Mouse (Mus musculus): ENCODE data around the gene Panx2. TPM values are rescaled to one million over a fixed set of nuclear protein-coding genes. Genes with fewer than 3 reads are reported as not detected.

Panx2 gene
- total and polyA plus RNA-seq, 3 experiments = 0.01 to 0.11 TPM; not detected in 1

DNA sequence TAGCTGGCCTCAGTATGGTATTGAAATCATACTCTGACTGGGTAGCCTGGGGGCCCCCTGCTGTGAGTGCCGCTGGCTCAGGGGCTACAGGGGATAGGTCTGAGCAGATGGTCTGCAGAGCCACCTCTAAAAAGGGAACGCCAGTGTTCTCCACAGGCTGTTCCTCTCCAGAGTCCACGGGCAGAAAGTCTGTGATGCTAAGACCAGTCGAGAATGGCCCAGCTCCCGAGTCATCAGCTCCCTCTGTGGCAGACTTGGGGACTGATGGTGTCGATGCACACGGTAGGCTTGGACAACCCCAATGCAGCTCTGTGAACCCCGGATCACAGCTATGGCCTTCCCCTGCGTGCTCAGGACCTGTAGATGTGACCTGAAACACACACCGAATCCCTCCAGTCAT lies 44.4 kb downstream of the Panx2 start:
- H3K4me1 ChIP-seq (ENCODE audit: insufficient read depth, low read depth, low read length) = peaks cover 7% of the 10 kb centered on the region; the same call in 1 of the 2 replicates
- DNase-seq (ENCODE audit: low spot score) (no peak), ATAC-seq (ENCODE audit: extremely low read depth, insufficient number of reproducible peaks, low FRiP score, poor library complexity, severe bottlenecking) (no peak)
- no peaks in the 10 kb centered on the region for H3K9me3 ChIP-seq (replicated peaks)
- no peak overlapping the region for H3K4me3 ChIP-seq (ENCODE audit: low read depth, low read length)
- no peaks in the 10 kb centered on the region; the same call in 1 of the 2 replicates for H3K27me3 ChIP-seq (ENCODE audit: insufficient read depth, low read length)
- no peak for TF ChIP-seq TAL1 (conservative IDR thresholded peaks at IDR 0.05; ENCODE audit: low read depth, low read length)
- TF ChIP-seq GATA2 (IDR thresholded peaks at IDR 0.05; ENCODE audit: borderline replicate concordance, low read depth, low read length) = no peak
- no peak for TF ChIP-seq GATA1 (IDR thresholded peaks at IDR 0.05; ENCODE audit: borderline replicate concordance, low read length)
- TF ChIP-seq CTCF (IDR thresholded peaks at IDR 0.05; ENCODE audit: low read depth, low read length) = no peak
- TF ChIP-seq POLR2AphosphoS5 (IDR thresholded peaks at IDR 0.05; ENCODE audit: insufficient replicate concordance, low read depth, low read length) = no peak
- H3K36me3 ChIP-seq (replicated peaks) = peaks cover 100% of the 10 kb centered on the region

DNA sequence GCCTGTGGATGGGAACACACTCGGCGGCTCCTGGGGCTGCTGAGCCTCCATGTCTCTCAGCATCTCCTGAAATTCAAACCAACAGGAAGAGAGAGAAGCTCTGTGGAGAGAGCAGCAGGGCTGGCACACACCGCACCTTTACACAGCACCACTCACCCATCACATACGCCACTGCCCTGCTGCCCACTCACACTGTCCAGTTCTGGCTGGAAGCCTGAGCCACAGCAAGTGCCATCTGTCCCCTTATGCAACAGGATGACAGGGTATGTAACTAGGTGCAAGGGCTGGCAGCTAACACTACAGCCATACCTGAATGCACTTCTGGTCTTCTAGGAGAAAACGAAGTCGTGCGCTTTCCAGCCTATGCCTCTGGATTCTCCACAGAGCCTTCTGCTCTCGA lies 44.9 kb downstream of the Panx2 start:
- ATAC-seq (ENCODE audit: extremely low read depth, insufficient number of reproducible peaks, low FRiP score, poor library complexity, severe bottlenecking) (no peak), DNase-seq (ENCODE audit: low spot score) (no peak)
- Histone ChIP-seq H3K4me3 (ENCODE audit: low read depth, low read length) (no peak overlapping the region), H3K27me3 (ENCODE audit: insufficient read depth, low read length) (no peaks in the 10 kb centered on the region; the same call in 1 of the 2 replicates), H3K9me3 (replicated peaks) (no peaks in the 10 kb centered on the region), H3K36me3 (replicated peaks) (peaks cover 100% of the 10 kb centered on the region), H3K4me1 (ENCODE audit: insufficient read depth, low read depth, low read length) (peaks cover 7% of the 10 kb centered on the region; the same call in 1 of the 2 replicates)
- TF ChIP-seq TAL1 (conservative IDR thresholded peaks at IDR 0.05; ENCODE audit: low read depth, low read length) (no peak), GATA2 (IDR thresholded peaks at IDR 0.05; ENCODE audit: borderline replicate concordance, low read depth, low read length) (no peak), CTCF (IDR thresholded peaks at IDR 0.05; ENCODE audit: low read depth, low read length) (no peak), POLR2AphosphoS5 (IDR thresholded peaks at IDR 0.05; ENCODE audit: insufficient replicate concordance, low read depth, low read length) (no peak), GATA1 (IDR thresholded peaks at IDR 0.05; ENCODE audit: borderline replicate concordance, low read length) (no peak)

DNA sequence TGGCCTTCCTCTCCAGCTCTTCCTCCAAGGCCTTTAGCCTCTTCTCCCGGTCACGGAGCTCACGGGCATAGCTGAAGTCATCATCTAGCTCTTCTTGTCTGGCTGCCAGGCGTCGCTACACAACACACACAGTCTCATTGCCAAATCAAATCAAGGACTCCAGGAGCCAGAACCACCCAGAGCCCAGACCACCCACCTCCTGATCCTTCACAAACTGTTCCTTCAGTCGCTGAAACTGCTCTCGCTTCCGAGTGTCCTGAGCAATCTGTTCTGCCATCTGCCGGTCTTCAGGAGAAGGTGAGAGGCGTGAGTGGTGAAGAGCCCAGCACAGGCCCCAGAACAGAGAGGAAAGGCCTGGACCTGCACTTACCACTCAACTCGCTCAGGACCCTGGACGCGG lies 46.5 kb downstream of the Panx2 start:
- TF ChIP-seq CTCF (IDR thresholded peaks at IDR 0.05; ENCODE audit: low read depth, low read length) (no peak), TAL1 (conservative IDR thresholded peaks at IDR 0.05; ENCODE audit: low read depth, low read length) (no peak), POLR2AphosphoS5 (IDR thresholded peaks at IDR 0.05; ENCODE audit: insufficient replicate concordance, low read depth, low read length) (no peak), GATA2 (IDR thresholded peaks at IDR 0.05; ENCODE audit: borderline replicate concordance, low read depth, low read length) (no peak), GATA1 (IDR thresholded peaks at IDR 0.05; ENCODE audit: borderline replicate concordance, low read length) (no peak)
- no peaks in the 10 kb centered on the region; the same call in 1 of the 2 replicates for H3K27me3 ChIP-seq (ENCODE audit: insufficient read depth, low read length)
- H3K9me3 ChIP-seq (replicated peaks) = no peaks in the 10 kb centered on the region
- no peak for DNase-seq (ENCODE audit: low spot score)
- no peak overlapping the region for H3K4me3 ChIP-seq (ENCODE audit: low read depth, low read length)
- peaks cover 100% of the 10 kb centered on the region for H3K36me3 ChIP-seq (replicated peaks)
- ATAC-seq (ENCODE audit: extremely low read depth, insufficient number of reproducible peaks, low FRiP score, poor library complexity, severe bottlenecking) = no peak
- H3K4me1 ChIP-seq (ENCODE audit: insufficient read depth, low read depth, low read length) = 0 out of 2 replicates have a peak, but pooled peaks cover 4% of the 10 kb centered on the region

GRCm38 (mm10) chr15:89106976-89107375 lies 47.4 kb downstream of the Panx2 start:
- no peak for ATAC-seq (ENCODE audit: extremely low read depth, insufficient number of reproducible peaks, low FRiP score, poor library complexity, severe bottlenecking)
- Histone ChIP-seq H3K4me3 (ENCODE audit: low read depth, low read length) (no peak overlapping the region), H3K4me1 (ENCODE audit: insufficient read depth, low read depth, low read length) (0 out of 2 replicates have a peak, but pooled peaks cover under 1% of the 10 kb centered on the region), H3K27me3 (ENCODE audit: insufficient read depth, low read length) (no peaks in the 10 kb centered on the region; the same call in 1 of the 2 replicates), H3K36me3 (replicated peaks) (peaks cover 100% of the 10 kb centered on the region), H3K9me3 (replicated peaks) (no peaks in the 10 kb centered on the region)
- DNase-seq (ENCODE audit: low spot score) = no peak
- TF ChIP-seq CTCF (IDR thresholded peaks at IDR 0.05; ENCODE audit: low read depth, low read length) = no peak
- TF ChIP-seq GATA2 (IDR thresholded peaks at IDR 0.05; ENCODE audit: borderline replicate concordance, low read depth, low read length) = no peak
- no peak for TF ChIP-seq TAL1 (conservative IDR thresholded peaks at IDR 0.05; ENCODE audit: low read depth, low read length)
- TF ChIP-seq GATA1 (IDR thresholded peaks at IDR 0.05; ENCODE audit: borderline replicate concordance, low read length) = no peak
- TF ChIP-seq POLR2AphosphoS5 (IDR thresholded peaks at IDR 0.05; ENCODE audit: insufficient replicate concordance, low read depth, low read length) = no peak

DNA sequence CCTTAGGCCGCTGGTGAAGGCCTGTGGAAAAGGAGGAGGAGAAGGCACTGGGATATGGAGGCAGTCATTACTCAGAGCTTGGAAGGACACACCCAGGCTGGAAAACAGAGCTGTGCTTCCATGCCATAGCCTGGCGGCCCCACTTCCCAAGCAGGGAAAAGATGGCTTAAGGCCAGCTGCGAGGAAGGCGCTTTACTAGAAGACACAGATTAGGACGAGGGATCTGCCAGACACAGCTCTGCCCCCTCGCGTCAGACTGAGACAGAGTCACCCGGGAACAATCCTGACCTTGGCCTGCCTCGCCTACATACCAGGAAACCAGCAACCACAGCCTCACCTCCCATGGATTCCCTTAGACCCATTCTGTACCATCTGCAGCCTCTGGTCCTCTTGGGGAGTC lies 50.6 kb downstream of the Panx2 start:
- H3K4me3 ChIP-seq (ENCODE audit: low read depth, low read length) = no peak overlapping the region
- H3K4me1 ChIP-seq (ENCODE audit: insufficient read depth, low read depth, low read length) = no peaks in the 10 kb centered on the region
- H3K36me3 ChIP-seq (replicated peaks) = peaks cover 97% of the 10 kb centered on the region
- H3K9me3 ChIP-seq (replicated peaks) = no peaks in the 10 kb centered on the region
- H3K27me3 ChIP-seq (ENCODE audit: insufficient read depth, low read length) = no peaks in the 10 kb centered on the region
- TF ChIP-seq CTCF (IDR thresholded peaks at IDR 0.05; ENCODE audit: low read depth, low read length) = no peak
- no peak for TF ChIP-seq GATA2 (IDR thresholded peaks at IDR 0.05; ENCODE audit: borderline replicate concordance, low read depth, low read length)
- TF ChIP-seq TAL1 (conservative IDR thresholded peaks at IDR 0.05; ENCODE audit: low read depth, low read length) = no peak
- no peak for TF ChIP-seq GATA1 (IDR thresholded peaks at IDR 0.05; ENCODE audit: borderline replicate concordance, low read length)
- no peak for TF ChIP-seq POLR2AphosphoS5 (IDR thresholded peaks at IDR 0.05; ENCODE audit: insufficient replicate concordance, low read depth, low read length)
- ATAC-seq (ENCODE audit: extremely low read depth, insufficient number of reproducible peaks, low FRiP score, poor library complexity, severe bottlenecking) (no peak), DNase-seq (ENCODE audit: low spot score) (no peak)

- H3K36me3 ChIP-seq (replicated peaks) = peaks cover 81% of the 10 kb centered on the region
Measured at GRCm38 (mm10) chr15:89118007-89118406, 58.5 kb downstream of the Panx2 start.

More at GRCm38 (mm10) chr15:89118007-89118406, 58.5 kb downstream of the Panx2 start:
- Histone ChIP-seq H3K4me1 (ENCODE audit: insufficient read depth, low read depth, low read length) (peaks cover 37% of the 10 kb centered on the region), H3K9me3 (replicated peaks) (no peaks in the 10 kb centered on the region), H3K4me3 (ENCODE audit: low read depth, low read length) (no peak overlapping the region), H3K27me3 (ENCODE audit: insufficient read depth, low read length) (no peaks in the 10 kb centered on the region)
- TF ChIP-seq GATA2 (IDR thresholded peaks at IDR 0.05; ENCODE audit: borderline replicate concordance, low read depth, low read length) = no peak
- no peak for TF ChIP-seq POLR2AphosphoS5 (IDR thresholded peaks at IDR 0.05; ENCODE audit: insufficient replicate concordance, low read depth, low read length)
- TF ChIP-seq TAL1 (conservative IDR thresholded peaks at IDR 0.05; ENCODE audit: low read depth, low read length) = no peak
- TF ChIP-seq GATA1 (IDR thresholded peaks at IDR 0.05; ENCODE audit: borderline replicate concordance, low read length) = no peak
- TF ChIP-seq CTCF (IDR thresholded peaks at IDR 0.05; ENCODE audit: low read depth, low read length) = no peak
- ATAC-seq (ENCODE audit: extremely low read depth, insufficient number of reproducible peaks, low FRiP score, poor library complexity, severe bottlenecking) = no peak
- no peak for DNase-seq (ENCODE audit: low spot score)
